Mouse (Mus musculus) lung, embryonic 14.5 days (tissue): ENCODE measurements around the gene Prss30. TPM values are rescaled to one million over a fixed set of nuclear protein-coding genes. Genes with fewer than 3 reads are reported as not detected.
"Not testable (repeated sequence)": the region's sequence is repeated elsewhere in the genome, so short reads cannot be mapped to it uniquely, and the experiment has no call there.

Source experiments
- ATAC-seq: fragments of 200-750 bp; cut with Nextera tagmentation; 2 replicates; pipeline ENCODE4 v1.8.0; 2017; ENCODE audit warnings: mild to moderate bottlenecking, moderate TSS enrichment, moderate library complexity; ENCODE audit not compliant: insufficient read depth
- DNase-seq: peaks from one replicate; pipeline ENCODE4 v3.0.0-alpha.2; 2015
- H3K27ac ChIP-seq: fragments of 300-500 bp; sonication (generic); 2 replicates; pipeline ENCODE4 v1.5.1; 2014; ENCODE audit warnings: low read depth, mild to moderate bottlenecking, moderate library complexity
- H3K27me3 ChIP-seq: fragments of 300-500 bp; sonication (generic); 2 replicates; pipeline ENCODE4 v1.6.1; 2014; ENCODE audit warnings: low read length, control low read depth; ENCODE audit not compliant: insufficient read depth
- H3K36me3 ChIP-seq: fragments of 300-500 bp; sonication (generic); 2 replicates; pipeline ENCODE4 v1.6.1; 2014; ENCODE audit warnings: control low read depth; ENCODE audit not compliant: insufficient read depth
- H3K4me1 ChIP-seq: fragments of 300-500 bp; sonication (generic); 2 replicates; pipeline ENCODE4 v1.6.1; 2014; ENCODE audit warnings: antibody characterized with exemption, control low read depth; ENCODE audit not compliant: insufficient read depth
- H3K4me2 ChIP-seq: fragments of 300-500 bp; sonication (generic); 2 replicates; pipeline ENCODE4 v1.6.1; 2014; ENCODE audit warnings: mild to moderate bottlenecking
- H3K4me3 ChIP-seq: fragments of 300-500 bp; sonication (generic); 2 replicates; pipeline ENCODE4 v1.5.1; 2014; ENCODE audit warnings: low read depth, low read length
- H3K9ac ChIP-seq: fragments of 300-500 bp; sonication (generic); 2 replicates; pipeline ENCODE4 v1.6.1; 2014
- H3K9me3 ChIP-seq: fragments of 300-500 bp; sonication (generic); 2 replicates; pipeline ENCODE4 v1.6.1; 2016; ENCODE audit warnings: low read depth, low read length, control low read depth
- CTCF ChIP-seq: IDR thresholded peaks from 2 replicates; pipeline ENCODE4 v1.5.1; 2016; ENCODE audit warnings: antibody characterized with exemption, low read depth
- WGBS: fragments of 180-500 bp; shearing (Covaris S2); extraction: QIAGEN DNeasy Blood & Tissue Kit; methylation state at CpG from one replicate; pipeline ENCODE4 v1.1.7; 2014; 5-methylcytosine and 5-hydroxymethylcytosine counted together
- polyA plus RNA-seq: library from polyadenylated mRNA; unstranded; fragments of >200 nt; fragmentation: Nextera tagmentation; extraction: Ambion mirVana; gene quantifications from 2 replicates; pipeline ENCODE4 v1.2.1, GENCODE M21; 2014

Prss30 gene
- polyA plus RNA-seq, 1 experiment from 2014 or later: 0.20 TPM

DNA sequence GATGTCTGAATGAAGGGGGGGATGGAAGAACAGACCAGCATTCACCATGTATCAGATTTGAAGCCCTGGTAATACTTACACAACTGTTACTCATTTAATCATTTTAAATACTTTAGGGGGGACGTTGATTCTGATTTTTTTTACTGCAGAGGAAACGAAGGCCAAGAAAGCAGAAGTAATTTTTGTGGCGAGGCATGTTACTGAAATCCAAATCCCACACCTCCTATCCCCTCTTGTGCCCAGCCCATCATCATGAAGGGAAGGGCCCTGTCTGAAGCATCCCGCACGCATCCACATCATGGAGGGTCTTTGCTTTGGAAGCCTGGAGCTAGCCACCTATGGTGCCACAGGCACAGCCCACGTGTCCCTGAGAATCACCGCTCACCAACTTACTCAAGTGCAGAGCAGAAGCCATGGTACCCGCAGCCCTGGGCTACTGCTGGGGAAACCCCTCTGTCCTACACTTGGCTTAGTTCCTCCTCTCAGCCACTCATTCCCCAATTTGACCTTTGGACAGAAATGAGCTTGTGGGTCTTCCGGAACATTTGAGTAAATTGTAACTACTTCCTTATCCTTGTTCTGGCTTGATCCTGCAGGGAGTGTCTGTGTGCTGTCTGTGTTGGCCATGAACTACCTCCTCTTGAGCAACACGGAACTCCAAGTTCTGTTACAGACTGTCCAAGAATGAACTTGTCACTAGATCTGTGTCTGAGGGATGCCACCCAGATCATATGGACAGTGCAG lies 13.5 kb downstream of the Prss30 start:
- 76% methylated on average over 10 of the region's 10 CpGs for WGBS
- no peaks in the 10 kb centered on the region for H3K4me1 ChIP-seq
- DNase-seq (no peak), ATAC-seq (no peak)
- no peak for TF ChIP-seq CTCF
- H3K4me3 ChIP-seq: no peak overlapping the region
- H3K27me3 ChIP-seq: no peaks in the 10 kb centered on the region
- no peak overlapping the region for H3K9ac ChIP-seq
- H3K4me2 ChIP-seq: no peak overlapping the region
- no peaks in the 10 kb centered on the region for H3K36me3 ChIP-seq
- no peaks in the 10 kb centered on the region for H3K9me3 ChIP-seq
- H3K27ac ChIP-seq: no peak overlapping the region

DNA sequence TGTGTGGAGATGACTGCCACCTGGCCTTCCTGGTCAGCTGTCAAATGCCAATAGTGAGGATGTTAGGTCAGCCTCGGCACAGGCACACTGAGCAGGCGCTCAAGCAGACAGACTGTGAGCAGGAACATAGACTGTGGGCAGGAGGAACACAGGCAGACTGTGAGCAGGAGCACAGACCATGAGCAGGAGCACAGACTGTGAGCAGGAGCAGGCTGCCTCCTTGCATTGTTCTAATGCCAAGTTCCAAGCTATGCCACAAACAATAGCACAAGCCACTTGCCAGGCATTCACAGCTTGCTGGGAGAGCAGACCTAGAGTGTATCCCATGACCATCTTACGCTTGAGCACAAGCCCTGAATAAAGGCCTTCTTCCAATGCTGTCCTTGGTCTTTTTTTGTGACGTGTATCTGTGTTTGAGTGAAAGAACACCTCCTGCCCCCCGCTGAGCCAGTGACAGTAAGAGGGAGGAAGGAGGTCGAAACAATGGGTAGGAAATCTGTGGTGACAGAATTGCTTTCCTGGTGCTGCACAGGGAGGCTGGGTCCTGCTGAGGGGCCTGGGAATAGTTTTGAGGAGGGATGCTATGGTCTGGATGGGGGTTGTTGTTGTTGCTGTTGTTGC lies 14.5 kb downstream of the Prss30 start:
- no peak for DNase-seq
- WGBS: 34% methylated on average over 6 of the region's 6 CpGs
- no peak for ATAC-seq

DNA sequence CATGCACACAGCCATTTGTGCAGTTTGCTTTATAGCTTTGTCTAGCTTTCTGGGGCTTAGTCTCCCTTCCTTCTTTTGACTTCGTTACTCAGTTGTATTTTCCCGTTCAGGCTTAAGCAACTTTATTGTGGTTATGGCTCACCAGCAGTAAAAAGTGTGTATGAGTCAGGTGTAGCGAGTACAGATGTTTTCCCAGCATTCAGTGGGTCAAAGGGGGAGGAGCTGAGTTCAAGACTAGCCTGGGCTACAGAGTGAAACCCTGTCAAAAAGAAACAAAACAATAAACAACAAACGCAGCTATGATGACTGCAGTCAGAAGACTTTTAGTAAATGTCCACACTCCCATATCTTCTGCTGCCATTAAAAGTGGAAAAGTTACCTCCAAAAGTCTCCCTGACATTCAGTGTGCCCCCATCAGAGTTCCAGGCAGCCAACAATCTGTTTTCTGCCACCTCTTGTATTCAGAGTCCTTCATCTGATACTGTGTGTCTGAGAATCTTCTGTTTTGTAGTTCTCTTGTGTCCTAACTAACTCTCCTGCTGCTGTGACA lies 18.7 kb downstream of the Prss30 start:
- Histone ChIP-seq H3K4me3 (no peak overlapping the region), H3K27me3 (no peaks in the 10 kb centered on the region), H3K4me1 (no peaks in the 10 kb centered on the region), H3K36me3 (no peaks in the 10 kb centered on the region), H3K9ac (no peak overlapping the region), H3K4me2 (no peak overlapping the region), H3K9me3 (no peaks in the 10 kb centered on the region), H3K27ac (no peak overlapping the region)
- no peak for DNase-seq
- 70% methylated on average over 4 of the region's 4 CpGs for WGBS
- no peak for TF ChIP-seq CTCF
- ATAC-seq: no peak

More for the DNA sequence above, 14.5 kb downstream of the Prss30 start:
- Histone ChIP-seq H3K27ac (no peak overlapping the region), H3K36me3 (no peaks in the 10 kb centered on the region), H3K9me3 (no peaks in the 10 kb centered on the region), H3K9ac (no peak overlapping the region), H3K4me3 (no peak overlapping the region), H3K4me2 (no peak overlapping the region), H3K4me1 (no peaks in the 10 kb centered on the region), H3K27me3 (no peaks in the 10 kb centered on the region)
- TF ChIP-seq CTCF: no peak

DNA sequence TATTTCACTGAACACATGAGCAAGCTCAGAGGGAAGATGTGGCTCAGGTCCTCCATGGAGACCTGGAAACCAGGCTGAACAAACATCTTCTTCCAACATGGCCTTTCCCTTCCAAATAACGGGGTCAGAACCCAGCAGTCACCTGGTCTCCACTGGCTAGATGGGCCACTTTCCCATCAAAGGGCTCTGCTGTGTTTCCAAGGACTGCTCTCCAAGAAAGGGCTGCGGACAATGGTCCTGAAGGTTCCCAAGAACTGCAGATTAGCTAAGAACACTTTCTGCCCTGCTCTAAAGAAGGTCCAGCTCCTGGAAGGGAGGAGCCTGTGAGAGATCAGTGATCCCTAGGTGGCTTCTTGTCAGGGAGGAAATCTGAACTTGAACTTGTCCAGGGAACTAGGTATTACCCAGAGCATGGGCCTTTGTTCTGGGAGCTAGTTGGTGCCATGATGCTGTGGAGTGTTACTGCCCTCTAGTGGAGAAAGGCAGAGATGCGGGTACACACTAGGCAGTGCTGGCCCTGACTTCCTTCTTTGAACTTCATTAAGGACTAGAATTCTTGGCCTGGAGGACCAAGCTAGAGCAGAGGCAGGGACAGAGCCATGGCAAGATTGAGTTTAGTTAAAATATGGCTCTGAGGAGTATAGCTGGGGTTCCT lies 20.2 kb downstream of the Prss30 start:
- peak; percentile 93 for DNase-seq
- peak; percentile 100 for TF ChIP-seq CTCF
- Histone ChIP-seq H3K27ac (no peak overlapping the region), H3K4me1 (no peaks in the 10 kb centered on the region), H3K9me3 (no peaks in the 10 kb centered on the region), H3K9ac (no peak overlapping the region), H3K36me3 (no peaks in the 10 kb centered on the region), H3K4me2 (no peak overlapping the region), H3K4me3 (no peak overlapping the region), H3K27me3 (no peaks in the 10 kb centered on the region)
- ATAC-seq: peak; percentile 95
- 33% methylated on average over 3 of the region's 3 CpGs for WGBS

DNA sequence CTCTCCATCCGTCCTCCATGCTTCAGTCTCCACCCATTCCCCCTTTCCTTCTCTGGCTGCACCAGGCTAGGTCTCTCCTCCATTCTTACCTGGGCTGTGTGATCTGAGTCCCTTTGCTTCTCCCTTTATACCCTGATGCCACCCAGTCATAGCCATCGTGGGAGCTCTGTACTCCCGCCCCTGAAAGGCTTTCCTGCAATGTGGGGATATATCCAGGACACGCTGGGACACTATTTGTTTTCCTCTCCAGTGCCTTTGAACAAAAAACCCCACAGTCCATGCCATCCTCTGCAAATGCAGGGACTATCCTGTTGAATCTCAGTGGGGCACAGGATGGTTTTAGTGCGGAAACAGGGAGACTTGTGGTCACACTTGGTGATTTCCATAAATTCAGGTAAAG lies 25.2 kb downstream of the Prss30 start, which contains the start of gene Sbpl:
TSS of gene Sbpl (minus strand) at position 101 of the 400 bp plus-strand sequence.
- Histone ChIP-seq H3K27me3 (no peaks in the 10 kb centered on the region), H3K4me3 (no peak within 1 kb of the TSS), H3K4me2 (no peak within 1 kb of the TSS), H3K4me1 (no peaks in the 10 kb centered on the region), H3K9me3 (no peaks in the 10 kb centered on the region), H3K36me3 (no peaks in the 10 kb centered on the region), H3K9ac (no peak within 1 kb of the TSS), H3K27ac (no peak within 1 kb of the TSS)
- 74% methylated on average over 5 of the region's 5 CpGs for WGBS
- no peak for TF ChIP-seq CTCF
- no peak for DNase-seq
- ATAC-seq: no peak

DNA sequence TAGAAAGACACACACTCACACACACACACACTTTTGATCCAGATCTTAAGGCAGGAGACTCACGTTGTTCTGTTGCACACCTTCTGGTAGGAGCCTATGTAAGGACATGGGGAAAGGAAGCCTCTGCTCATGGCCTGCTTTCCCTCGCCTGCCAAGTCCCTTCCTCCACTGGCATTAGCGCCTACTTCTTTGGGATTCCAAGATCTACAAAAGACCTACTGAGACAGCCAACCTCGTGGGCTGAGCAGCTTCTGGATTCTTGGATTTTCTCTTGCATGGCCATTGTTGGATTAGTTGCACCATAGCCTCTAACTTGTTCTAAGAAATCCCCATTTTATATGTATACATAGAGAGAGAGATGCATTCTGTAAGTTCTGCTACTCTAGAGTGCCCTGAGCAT lies 29.5 kb downstream of the Prss30 start:
- H3K36me3 ChIP-seq, H3K9me3 ChIP-seq, H3K4me1 ChIP-seq, DNase-seq, ATAC-seq, H3K27me3 ChIP-seq, H3K9ac ChIP-seq, H3K4me3 ChIP-seq, H3K4me2 ChIP-seq, H3K27ac ChIP-seq: not testable (repeated sequence)
- 69% methylated on average over 4 of the region's 4 CpGs for whole genome bisulfite sequencing

DNA sequence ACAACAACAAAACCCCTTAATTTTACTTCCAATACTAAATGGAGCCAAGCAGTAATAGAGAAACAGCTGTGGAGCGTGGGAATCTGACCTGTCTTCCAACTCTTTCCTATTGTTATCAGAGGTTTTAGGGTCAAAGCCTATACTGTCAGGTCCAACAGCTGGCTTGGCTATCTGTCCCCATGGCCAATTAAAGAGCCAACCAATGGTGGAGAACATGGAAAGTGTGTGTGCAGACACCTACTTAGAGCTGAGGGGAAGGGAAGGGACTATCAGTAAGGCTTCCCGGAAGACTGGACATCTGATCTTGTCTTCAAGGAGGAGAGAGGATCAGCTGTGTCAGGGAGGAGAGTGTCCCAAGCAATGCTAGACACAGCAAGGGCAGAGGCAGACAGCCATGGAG lies 31.3 kb downstream of the Prss30 start:
- Histone ChIP-seq H3K9me3 (no peaks in the 10 kb centered on the region), H3K9ac (no peak overlapping the region), H3K27me3 (no peaks in the 10 kb centered on the region), H3K36me3 (no peaks in the 10 kb centered on the region), H3K4me2 (no peak overlapping the region), H3K4me1 (no peaks in the 10 kb centered on the region), H3K27ac (no peak overlapping the region), H3K4me3 (no peak overlapping the region)
- 68% methylated on average over 2 of the region's 2 CpGs for WGBS
- no peak for DNase-seq
- no peak for TF ChIP-seq CTCF
- no peak for ATAC-seq

DNA sequence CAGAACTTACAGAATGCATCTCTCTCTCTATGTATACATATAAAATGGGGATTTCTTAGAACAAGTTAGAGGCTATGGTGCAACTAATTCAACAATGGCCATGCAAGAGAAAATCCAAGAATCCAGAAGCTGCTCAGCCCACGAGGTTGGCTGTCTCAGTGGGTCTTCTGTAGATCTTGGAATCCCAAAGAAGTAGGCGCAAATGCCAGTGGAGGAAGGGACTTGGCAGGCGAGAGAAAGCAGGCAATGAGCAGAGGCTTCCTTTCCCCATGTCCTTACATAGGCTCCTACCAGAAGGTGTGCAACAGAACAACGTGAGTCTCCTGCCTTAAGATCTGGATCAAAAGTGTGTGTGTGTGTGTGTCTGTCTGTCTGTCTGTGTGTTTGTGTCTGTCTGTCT lies 32.9 kb downstream of the Prss30 start:
- H3K27ac ChIP-seq, ATAC-seq, H3K27me3 ChIP-seq: not testable (repeated sequence)

More for the DNA sequence above, 32.9 kb downstream of the Prss30 start:
- not testable (repeated sequence) for H3K4me3 ChIP-seq, H3K4me1 ChIP-seq, H3K4me2 ChIP-seq, DNase-seq, H3K9ac ChIP-seq, H3K36me3 ChIP-seq, H3K9me3 ChIP-seq
- 77% methylated on average over 4 of the region's 4 CpGs for WGBS
